Mouse (Mus musculus): ENCODE measurements around the gene Acvr1. TPM values are rescaled to one million over a fixed set of nuclear protein-coding genes. Genes with fewer than 3 reads are reported as not detected.

Acvr1 gene
- polyA plus RNA-seq, 1 experiment, result 35.6 TPM

- TF ChIP-seq MYOG (IDR thresholded peaks at IDR 0.05; ENCODE audit: control insufficient read depth in 1 of 3, insufficient read depth in 1 of 3, insufficient read length in 2 of 3, low read depth in 2 of 3), result no peak
- TF ChIP-seq CEBPB (IDR thresholded peaks at IDR 0.05; ENCODE audit: insufficient read depth, poor library complexity, severe bottlenecking), result no peak
- TF ChIP-seq USF1 (IDR thresholded peaks at IDR 0.05; ENCODE audit: low read depth), result no peak
- no peak for TF ChIP-seq MAX (IDR thresholded peaks at IDR 0.05; ENCODE audit: low read depth)
- no peak for TF ChIP-seq TCF12 (IDR thresholded peaks at IDR 0.05; ENCODE audit: insufficient read depth, poor library complexity, severe bottlenecking)
- no peak for TF ChIP-seq POLR2A (IDR thresholded peaks at IDR 0.05; ENCODE audit: insufficient read length, low read depth)
- no peak for TF ChIP-seq E2F4 (IDR thresholded peaks at IDR 0.05; ENCODE audit: insufficient read depth)
- TF ChIP-seq SRF (IDR thresholded peaks at IDR 0.05; ENCODE audit: control insufficient read depth, insufficient read length, low read depth), result no peak
- no peak for TF ChIP-seq TCF3 (IDR thresholded peaks at IDR 0.05; ENCODE audit: insufficient read length, low read depth)
- no peak for TF ChIP-seq REST (IDR thresholded peaks at IDR 0.05; ENCODE audit: insufficient read depth, insufficient read length)
- no peak for TF ChIP-seq MYOD1 (IDR thresholded peaks at IDR 0.05; ENCODE audit: control insufficient read depth in 1 of 3, insufficient read length in 2 of 3, low read depth in 2 of 3)
- TF ChIP-seq POLR2AphosphoS2 (IDR thresholded peaks at IDR 0.05; ENCODE audit: insufficient read length, low read depth), result no peak
- Histone ChIP-seq H3K79me2 (ENCODE audit: control insufficient read depth, insufficient read depth) (no peaks in the 10 kb centered on the region), H3K36me3 (ENCODE audit: control insufficient read depth, insufficient read depth) (no peaks in the 10 kb centered on the region), H3K4me2 (ENCODE audit: low read depth) (no peak overlapping the region), H3K27me3 (ENCODE audit: control insufficient read depth, insufficient read depth, insufficient read length) (no peaks in the 10 kb centered on the region), H3K4me3 (no peak overlapping the region), H3ac (ENCODE audit: control insufficient read depth, insufficient read length) (no peak overlapping the region)
Observed at GRCm38 (mm10) chr2:58366196-58366595, 200.8 kb downstream of the Acvr1 start.

DNA sequence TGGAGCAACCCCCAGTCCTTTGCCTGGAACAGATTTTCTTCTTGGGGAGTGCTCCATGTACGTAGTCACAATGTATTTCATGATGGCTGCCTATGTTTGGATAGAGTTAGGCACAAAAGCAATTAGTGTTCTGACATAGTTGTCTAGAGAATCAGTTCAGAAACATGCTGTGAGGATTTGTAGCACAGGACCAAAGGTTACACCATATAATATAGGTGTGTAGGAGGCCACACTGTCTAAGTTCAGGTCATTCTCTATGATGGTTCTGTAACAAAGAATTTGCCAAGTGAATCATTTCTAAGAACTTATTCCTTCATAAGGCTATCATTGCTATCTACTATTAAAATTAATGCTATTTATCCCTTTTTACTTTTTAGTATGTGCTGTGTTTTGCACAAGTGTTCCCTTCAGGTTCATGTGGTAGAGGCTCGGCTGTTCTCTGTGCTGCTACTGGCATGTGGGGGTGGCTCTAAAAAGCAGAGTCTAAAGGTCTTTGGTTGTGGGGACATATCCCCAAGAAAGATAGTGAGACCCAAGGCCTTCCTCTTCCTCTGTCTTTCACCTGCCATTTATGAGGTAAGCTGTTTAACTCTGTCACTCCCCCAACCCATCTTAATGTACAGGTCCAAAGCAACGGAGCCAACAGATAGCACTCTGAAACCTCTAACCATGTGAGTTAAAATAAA lies 205.5 kb downstream of the Acvr1 start:
- Histone ChIP-seq H3K4me3 (no peak overlapping the region), H3K36me3 (ENCODE audit: control insufficient read depth, insufficient read depth) (no peaks in the 10 kb centered on the region), H3K79me2 (ENCODE audit: control insufficient read depth, insufficient read depth) (no peaks in the 10 kb centered on the region), H3K4me2 (ENCODE audit: low read depth) (no peak overlapping the region), H3ac (ENCODE audit: control insufficient read depth, insufficient read length) (no peak overlapping the region), H3K27me3 (ENCODE audit: control insufficient read depth, insufficient read depth, insufficient read length) (peaks cover 14% of the 10 kb centered on the region)
- TF ChIP-seq TCF12 (IDR thresholded peaks at IDR 0.05; ENCODE audit: insufficient read depth, poor library complexity, severe bottlenecking) (no peak), SRF (IDR thresholded peaks at IDR 0.05; ENCODE audit: control insufficient read depth, insufficient read length, low read depth) (no peak), E2F4 (IDR thresholded peaks at IDR 0.05; ENCODE audit: insufficient read depth) (no peak), CEBPB (IDR thresholded peaks at IDR 0.05; ENCODE audit: insufficient read depth, poor library complexity, severe bottlenecking) (no peak), REST (IDR thresholded peaks at IDR 0.05; ENCODE audit: insufficient read depth, insufficient read length) (no peak), MYOG (IDR thresholded peaks at IDR 0.05; ENCODE audit: control insufficient read depth in 1 of 3, insufficient read depth in 1 of 3, insufficient read length in 2 of 3, low read depth in 2 of 3) (no peak), MYOD1 (IDR thresholded peaks at IDR 0.05; ENCODE audit: control insufficient read depth in 1 of 3, insufficient read length in 2 of 3, low read depth in 2 of 3) (no peak), MAX (IDR thresholded peaks at IDR 0.05; ENCODE audit: low read depth) (no peak), USF1 (IDR thresholded peaks at IDR 0.05; ENCODE audit: low read depth) (no peak), TCF3 (IDR thresholded peaks at IDR 0.05; ENCODE audit: insufficient read length, low read depth) (no peak), POLR2A (IDR thresholded peaks at IDR 0.05; ENCODE audit: insufficient read length, low read depth) (no peak), POLR2AphosphoS2 (IDR thresholded peaks at IDR 0.05; ENCODE audit: insufficient read length, low read depth) (no peak)

DNA sequence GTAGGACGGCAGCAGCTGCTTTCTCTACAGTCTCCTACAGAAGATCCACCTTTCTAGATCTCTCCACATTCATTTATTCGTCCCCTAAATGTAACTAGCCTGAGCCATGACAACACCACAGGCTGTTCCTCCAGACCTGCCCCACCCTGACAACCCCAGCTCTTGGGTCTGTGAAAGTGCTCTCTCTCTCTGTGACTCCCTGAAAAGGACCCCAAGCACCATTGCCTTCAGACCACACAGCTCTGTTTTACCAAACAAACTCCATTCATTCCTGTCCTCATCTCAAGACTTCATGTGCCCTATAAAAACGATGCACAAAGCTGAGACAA lies 208.9 kb downstream of the Acvr1 start:
- H3K27me3 ChIP-seq (ENCODE audit: control insufficient read depth, insufficient read depth, insufficient read length), result peaks cover 14% of the 10 kb centered on the region

DNA sequence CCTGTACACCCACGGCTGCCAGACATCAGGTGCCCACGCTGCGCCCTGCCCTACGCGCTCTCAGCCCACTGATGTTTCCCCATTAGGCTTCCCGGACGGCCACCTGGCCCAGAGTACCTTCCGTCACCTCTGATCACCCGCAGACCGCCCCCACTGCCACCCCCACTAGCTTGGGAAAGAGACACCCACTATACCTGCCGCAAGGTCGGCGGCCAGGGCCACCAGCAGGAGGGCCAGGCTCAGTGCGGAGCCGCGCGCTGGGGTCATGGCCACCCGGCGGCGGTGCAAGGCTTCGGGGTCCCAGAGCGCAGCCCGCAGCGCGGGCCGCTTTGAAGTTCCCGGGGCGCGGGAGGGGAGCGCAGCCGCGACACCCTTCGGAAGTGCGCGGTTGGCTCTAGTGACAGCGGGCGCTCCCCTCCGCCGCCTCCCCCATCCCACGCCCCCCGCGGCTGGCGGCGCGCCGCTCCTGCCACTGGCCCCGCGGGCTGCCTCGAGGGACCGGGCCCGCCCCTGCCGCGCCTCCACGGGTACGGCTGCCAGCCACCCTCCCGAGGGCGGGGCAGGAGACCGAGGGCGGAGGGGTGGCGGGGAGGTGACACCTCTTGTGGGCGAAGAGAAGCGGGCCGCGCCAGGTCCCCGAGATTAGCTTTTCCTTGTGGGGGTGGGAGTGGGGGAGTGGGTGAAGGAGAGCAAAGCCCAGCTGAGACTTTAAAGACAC lies 209.4 kb downstream of the Acvr1 start, which contains the start of gene Acvr1c:
Gene Acvr1c (minus strand): TSS at position 482 of the 718 bp plus-strand sequence.
- H3K4me2 ChIP-seq (ENCODE audit: low read depth), result peak within 1 kb of the TSS; percentile 62
- no peak within 1 kb of the TSS for H3ac ChIP-seq (ENCODE audit: control insufficient read depth, insufficient read length)
- no peaks in the 10 kb centered on the region for H3K79me2 ChIP-seq (ENCODE audit: control insufficient read depth, insufficient read depth)
- H3K36me3 ChIP-seq (ENCODE audit: control insufficient read depth, insufficient read depth), result no peaks in the 10 kb centered on the region
- H3K4me3 ChIP-seq, result no peak within 1 kb of the TSS
- H3K27me3 ChIP-seq (ENCODE audit: control insufficient read depth, insufficient read depth, insufficient read length), result peaks cover 14% of the 10 kb centered on the region
- TF ChIP-seq USF1 (IDR thresholded peaks at IDR 0.05; ENCODE audit: low read depth), result no peak
- no peak for TF ChIP-seq CEBPB (IDR thresholded peaks at IDR 0.05; ENCODE audit: insufficient read depth, poor library complexity, severe bottlenecking)
- TF ChIP-seq TCF3 (IDR thresholded peaks at IDR 0.05; ENCODE audit: insufficient read length, low read depth), result no peak

More for the DNA sequence above, 208.9 kb downstream of the Acvr1 start:
- Histone ChIP-seq H3K4me2 (ENCODE audit: low read depth) (peak overlapping the region; percentile 62), H3ac (ENCODE audit: control insufficient read depth, insufficient read length) (no peak overlapping the region), H3K4me3 (no peak overlapping the region), H3K36me3 (ENCODE audit: control insufficient read depth, insufficient read depth) (no peaks in the 10 kb centered on the region), H3K79me2 (ENCODE audit: control insufficient read depth, insufficient read depth) (no peaks in the 10 kb centered on the region)
- TF ChIP-seq SRF (IDR thresholded peaks at IDR 0.05; ENCODE audit: control insufficient read depth, insufficient read length, low read depth), result no peak
- TF ChIP-seq USF1 (IDR thresholded peaks at IDR 0.05; ENCODE audit: low read depth), result no peak
- TF ChIP-seq CEBPB (IDR thresholded peaks at IDR 0.05; ENCODE audit: insufficient read depth, poor library complexity, severe bottlenecking), result no peak
- TF ChIP-seq E2F4 (IDR thresholded peaks at IDR 0.05; ENCODE audit: insufficient read depth), result no peak
- TF ChIP-seq MYOD1 (IDR thresholded peaks at IDR 0.05; ENCODE audit: control insufficient read depth in 1 of 3, insufficient read length in 2 of 3, low read depth in 2 of 3), result no peak
- TF ChIP-seq POLR2AphosphoS2 (IDR thresholded peaks at IDR 0.05; ENCODE audit: insufficient read length, low read depth), result no peak
- TF ChIP-seq TCF3 (IDR thresholded peaks at IDR 0.05; ENCODE audit: insufficient read length, low read depth), result no peak
- no peak for TF ChIP-seq POLR2A (IDR thresholded peaks at IDR 0.05; ENCODE audit: insufficient read length, low read depth)
- TF ChIP-seq MYOG (IDR thresholded peaks at IDR 0.05; ENCODE audit: control insufficient read depth in 1 of 3, insufficient read depth in 1 of 3, insufficient read length in 2 of 3, low read depth in 2 of 3), result no peak
- TF ChIP-seq REST (IDR thresholded peaks at IDR 0.05; ENCODE audit: insufficient read depth, insufficient read length), result no peak
